ENCODE assay signal across 10 mouse cellular contexts in the genomic region with DNA sequence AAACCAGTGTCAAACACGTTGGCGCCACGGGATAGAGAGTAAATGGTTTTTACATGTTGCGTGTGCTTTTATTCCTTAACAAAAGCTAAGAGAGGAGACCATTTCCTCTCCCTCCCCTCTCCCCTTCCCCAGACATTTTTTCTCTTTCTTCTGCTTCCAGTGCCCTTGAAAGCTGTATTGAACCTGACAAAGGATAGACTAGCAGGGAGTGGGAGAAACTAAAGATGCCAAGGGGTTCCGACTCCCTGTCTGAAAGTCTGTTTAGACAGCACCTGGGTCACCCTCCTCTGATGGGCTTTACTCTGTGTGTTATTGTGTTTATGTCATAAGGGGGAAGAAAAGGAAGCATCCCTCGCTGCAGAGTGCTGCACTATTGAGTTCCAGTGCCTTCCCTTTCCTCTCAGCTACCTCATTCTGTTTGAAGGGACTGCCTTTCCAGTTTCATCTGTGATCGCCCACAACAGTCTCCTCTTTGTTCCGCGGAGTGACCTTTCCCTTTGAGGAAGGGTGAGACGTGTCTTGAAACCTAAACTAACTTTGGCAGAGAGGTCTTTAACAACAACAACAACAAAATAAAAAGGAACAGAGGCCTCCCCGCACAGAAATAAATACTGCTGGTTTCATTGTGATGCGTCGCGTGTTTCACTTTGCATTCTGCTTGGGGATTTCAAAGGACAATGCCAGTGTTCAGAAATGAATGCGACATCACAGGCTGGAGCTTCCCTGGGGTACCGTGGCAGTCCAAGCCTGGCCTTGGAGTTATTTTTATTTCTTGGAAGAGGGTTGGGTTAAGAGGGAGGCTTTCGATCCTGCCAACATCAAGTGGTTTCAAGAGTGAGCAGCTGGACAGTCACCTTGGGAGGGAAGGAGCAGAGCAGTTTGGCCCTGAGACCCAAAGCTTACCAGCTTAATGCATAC.
DNase-seq lines count a peak whose midpoint lies in the region; ATAC-seq lines count a peak whose summit lies in the region.
"Had no signal": no experiment of that assay in that cellular context is flagged by ENCODE, and none has a peak within 500 bp of the region (broad histone marks: within the 10 kb centered on the region; RNA-seq: fewer than 3 reads in every experiment).

No protein-coding gene starts in this region.

- no peaks in the 10 kb centered on the region for H3K27me3 ChIP-seq in hindbrain, embryonic 11.5 days (ENCODE audit: control insufficient read depth, insufficient read depth, low read length)
- no peaks in the 10 kb centered on the region for H3K27me3 ChIP-seq in midbrain, embryonic 12.5 days
- H3K27me3 ChIP-seq in limb, embryonic 10.5 days (ENCODE audit: low read depth, poor library complexity, severe bottlenecking), result no peaks in the 10 kb centered on the region
- H3K27me3 ChIP-seq in kidney, embryonic 15.5 days, result no peaks in the 10 kb centered on the region
- H3K27me3 ChIP-seq: embryonic facial prominence, embryonic 13.5 days; limb, embryonic 13.5 days had no signal

- 39% methylated on average over 17 of the region's 17 CpGs for WGBS in hindbrain, embryonic 11.5 days
- WGBS in midbrain, embryonic 12.5 days, result 28% methylated on average over 17 of the region's 17 CpGs
- 84% methylated on average over 17 of the region's 17 CpGs for WGBS in limb, embryonic 10.5 days
- WGBS in kidney, embryonic 15.5 days, result 69% methylated on average over 17 of the region's 17 CpGs

- ATAC-seq in hindbrain, embryonic 11.5 days (ENCODE audit: low FRiP score), result peak; percentile 87
- peak; percentile 88 for ATAC-seq in midbrain, embryonic 12.5 days (ENCODE audit: low FRiP score, low read depth)
- no peak for ATAC-seq in kidney, embryonic 15.5 days (replicated peaks; ENCODE audit: low FRiP score)

- peak; percentile 29 for DNase-seq in layer of hippocampus, adult 11-12 months (ENCODE audit: low spot score)
- DNase-seq in layer of hippocampus, adult 9-10 months (ENCODE audit: low spot score), result no peak
- peak; percentile 38 for DNase-seq in embryo, embryonic 11 days
- DNase-seq in hindbrain, embryonic 11.5 days (ENCODE audit: low spot score), result peak; percentile 71
- DNase-seq in limb, embryonic 10.5 days (ENCODE audit: low spot score), result no peak
- no peak for DNase-seq in urinary bladder, postnatal 14 days (ENCODE audit: low spot score)

- no peaks in the 10 kb centered on the region for H3K9me3 ChIP-seq in hindbrain, embryonic 11.5 days (ENCODE audit: control insufficient read depth, low read length)
- H3K9me3 ChIP-seq in midbrain, embryonic 12.5 days, result no peaks in the 10 kb centered on the region
- H3K9me3 ChIP-seq in limb, embryonic 10.5 days (replicated peaks), result no peaks in the 10 kb centered on the region
- H3K9me3 ChIP-seq in kidney, embryonic 15.5 days (replicated peaks), result no peaks in the 10 kb centered on the region
- H3K9me3 ChIP-seq: embryonic facial prominence, embryonic 13.5 days; limb, embryonic 13.5 days had no signal

- H3K4me3 ChIP-seq in hindbrain, embryonic 11.5 days (ENCODE audit: low read depth, low read length), result no peak overlapping the region
- no peak overlapping the region for H3K4me3 ChIP-seq in midbrain, embryonic 12.5 days
- H3K4me3 ChIP-seq in limb, embryonic 10.5 days, result no peak overlapping the region
- H3K4me3 ChIP-seq in kidney, embryonic 15.5 days (replicated peaks), result no peak overlapping the region
- H3K4me3 ChIP-seq: embryonic facial prominence, embryonic 13.5 days; limb, embryonic 13.5 days had no signal

- peak overlapping the region; percentile 0; the same call in 1 of the 2 replicates for H3K4me2 ChIP-seq in hindbrain, embryonic 11.5 days (replicated peaks; ENCODE audit: low read depth, low read length)
- H3K4me2 ChIP-seq in midbrain, embryonic 12.5 days (replicated peaks), result peak overlapping the region; percentile 36
- H3K4me2 ChIP-seq in kidney, embryonic 15.5 days, result no peak overlapping the region
- H3K4me2 ChIP-seq: embryonic facial prominence, embryonic 13.5 days; limb, embryonic 13.5 days had no signal

- peak overlapping the region; percentile 71 for H3K27ac ChIP-seq in hindbrain, embryonic 11.5 days (ENCODE audit: low read depth, low read length)
- H3K27ac ChIP-seq in midbrain, embryonic 12.5 days (replicated peaks), result peak overlapping the region; percentile 75
- H3K27ac ChIP-seq in limb, embryonic 10.5 days, result no peak overlapping the region
- no peak overlapping the region for H3K27ac ChIP-seq in kidney, embryonic 15.5 days
- H3K27ac ChIP-seq: embryonic facial prominence, embryonic 13.5 days; limb, embryonic 13.5 days had no signal

- H3K9ac ChIP-seq in hindbrain, embryonic 11.5 days (ENCODE audit: low read depth, low read length), result peak overlapping the region; percentile 12; the same call in 1 of the 2 replicates
- no peak overlapping the region for H3K9ac ChIP-seq in midbrain, embryonic 12.5 days (replicated peaks)
- H3K9ac ChIP-seq in kidney, embryonic 15.5 days, result no peak overlapping the region
- H3K9ac ChIP-seq: embryonic facial prominence, embryonic 13.5 days; limb, embryonic 13.5 days had no signal

- H3K36me3 ChIP-seq in hindbrain, embryonic 11.5 days (ENCODE audit: control insufficient read depth, insufficient read depth, low read length), result no peaks in the 10 kb centered on the region
- no peaks in the 10 kb centered on the region for H3K36me3 ChIP-seq in midbrain, embryonic 12.5 days
- H3K36me3 ChIP-seq in limb, embryonic 10.5 days, result no peaks in the 10 kb centered on the region
- no peaks in the 10 kb centered on the region for H3K36me3 ChIP-seq in kidney, embryonic 15.5 days
- H3K36me3 ChIP-seq: embryonic facial prominence, embryonic 13.5 days; limb, embryonic 13.5 days had no signal

- H3K4me1 ChIP-seq in hindbrain, embryonic 11.5 days (replicated peaks; ENCODE audit: control insufficient read depth, insufficient read depth, low read length), result no peaks in the 10 kb centered on the region
- H3K4me1 ChIP-seq in midbrain, embryonic 12.5 days, result peaks cover 16% of the 10 kb centered on the region; the same call in 1 of the 2 replicates
- no peaks in the 10 kb centered on the region for H3K4me1 ChIP-seq in limb, embryonic 10.5 days
- no peaks in the 10 kb centered on the region for H3K4me1 ChIP-seq in kidney, embryonic 15.5 days
- H3K4me1 ChIP-seq: embryonic facial prominence, embryonic 13.5 days; limb, embryonic 13.5 days had no signal

Comparison
In these comparisons a context has a peak if more than half of its experiments do, and no peak if none do; other contexts are left out.
1. DNase-seq: peak in layer of hippocampus, adult 11-12 months (single experiment), embryo, embryonic 11 days (single experiment) and hindbrain, embryonic 11.5 days (single experiment); none in layer of hippocampus, adult 9-10 months (single experiment), limb, embryonic 10.5 days (single experiment) and urinary bladder, postnatal 14 days (single experiment).
2. H3K27ac ChIP-seq: peak in hindbrain, embryonic 11.5 days (single experiment) and midbrain, embryonic 12.5 days (single experiment); none in limb, embryonic 10.5 days (single experiment) and kidney, embryonic 15.5 days (single experiment).